Mouse (Mus musculus) liver, embryonic 14.5 days (tissue): ENCODE measurements around the gene Ankrd27. TPM values are rescaled to one million over a fixed set of nuclear protein-coding genes. Genes with fewer than 3 reads are reported as not detected.
A peak's percentile ranks its signal among the peaks of the same experiment; 100 is the strongest.

ENCODE experiments used
- ATAC-seq: fragments of 200-750 bp; cut with Nextera tagmentation; 2 replicates; pipeline ENCODE4 v1.8.0; 2017; ENCODE audit warnings: moderate number of reproducible peaks, mild to moderate bottlenecking, moderate library complexity; ENCODE audit not compliant: insufficient read depth
- DNase-seq, 3 experiments: peaks; one replicate each; pipeline ENCODE4 v3.0.0-alpha.2; 2012 to 2013; ENCODE audit warnings: low read depth in 3 of 3, low spot score in 3 of 3
- H3K27ac ChIP-seq: fragments of 300-500 bp; sonication (generic); 2 replicates; pipeline ENCODE4 v1.5.1; 2014; ENCODE audit warnings: moderate library complexity, mild to moderate bottlenecking, control low read depth, inconsistent platforms
- H3K27me3 ChIP-seq: fragments of 300-500 bp; sonication (generic); 2 replicates; pipeline ENCODE4 v1.6.1; 2014; ENCODE audit warnings: mild to moderate bottlenecking, low read length, moderate library complexity; ENCODE audit not compliant: control insufficient read depth, insufficient read depth
- H3K36me3 ChIP-seq: fragments of 300-500 bp; sonication (generic); replicated peaks from 2 replicates; pipeline ENCODE4 v1.6.1; 2014; ENCODE audit warnings: low read depth; ENCODE audit not compliant: control insufficient read depth, insufficient read depth
- H3K4me1 ChIP-seq, 2 experiments: fragments of 200-500 bp in 1 of 2; fragments of 300-500 bp in 1 of 2; sonication (generic) in 1 of 2; replicated peaks; 2 replicates each; pipeline ENCODE4 v1.6.1; 2012 to 2014; ENCODE audit warnings: antibody characterized with exemption in 1 of 2, inconsistent platforms in 1 of 2, low read length in 1 of 2; ENCODE audit not compliant: control insufficient read depth in 2 of 2, insufficient read depth in 2 of 2
- H3K4me2 ChIP-seq: fragments of 300-500 bp; sonication (generic); 2 replicates; pipeline ENCODE4 v1.6.1; 2014; ENCODE audit warnings: low read depth, mild to moderate bottlenecking, control low read depth, moderate library complexity
- H3K4me3 ChIP-seq, 2 experiments: fragments of 200-500 bp in 1 of 2; fragments of 300-500 bp in 1 of 2; sonication (generic) in 1 of 2; 2 replicates each; pipeline ENCODE4 v1.5.1; 2012 to 2014; ENCODE audit warnings: low read depth in 2 of 2, low read length in 2 of 2, mild to moderate bottlenecking in 2 of 2, control low read depth in 1 of 2, inconsistent platforms in 1 of 2, moderate library complexity in 1 of 2; ENCODE audit not compliant: insufficient read depth in 1 of 2
- H3K9ac ChIP-seq: fragments of 300-500 bp; sonication (generic); replicated peaks from 2 replicates; pipeline ENCODE4 v1.6.1; 2014; ENCODE audit warnings: mild to moderate bottlenecking, control low read depth, moderate library complexity
- H3K9me3 ChIP-seq: fragments of 300-500 bp; sonication (generic); 2 replicates; pipeline ENCODE4 v1.6.1; 2016; ENCODE audit warnings: low read length, mixed read lengths; ENCODE audit not compliant: control insufficient read depth
- CTCF ChIP-seq: IDR thresholded peaks from 2 replicates; pipeline ENCODE4 v1.5.1; 2016; ENCODE audit warnings: antibody characterized with exemption, low read depth, control low read depth
- EP300 ChIP-seq: IDR thresholded peaks from 2 replicates; pipeline ENCODE4 v1.6.1; 2016; ENCODE audit warnings: antibody characterized with exemption, low read depth
- WGBS: fragments of 180-500 bp; shearing (Covaris S2); extraction: QIAGEN DNeasy Blood & Tissue Kit; methylation state at CpG from one replicate; pipeline ENCODE4 v1.1.7; 2014; ENCODE audit not compliant: insufficient replicate concordance; 5-methylcytosine and 5-hydroxymethylcytosine counted together
- polyA plus RNA-seq, 2 experiments: library from polyadenylated mRNA; depleted of rRNA in 1 of 2; stranded (reverse) in 1 of 2; unstranded in 1 of 2; fragments of >200 nt; fragmentation: Nextera tagmentation in 1 of 2; extraction: Ambion mirVana in 1 of 2; gene quantifications; 2 replicates each; pipeline versions ENCODE4 v1.2.1 to v1.2.3; 2012 to 2014

Ankrd27 gene
- polyA plus RNA-seq, 2 experiments: 13.5 to 20.9 TPM

DNA sequence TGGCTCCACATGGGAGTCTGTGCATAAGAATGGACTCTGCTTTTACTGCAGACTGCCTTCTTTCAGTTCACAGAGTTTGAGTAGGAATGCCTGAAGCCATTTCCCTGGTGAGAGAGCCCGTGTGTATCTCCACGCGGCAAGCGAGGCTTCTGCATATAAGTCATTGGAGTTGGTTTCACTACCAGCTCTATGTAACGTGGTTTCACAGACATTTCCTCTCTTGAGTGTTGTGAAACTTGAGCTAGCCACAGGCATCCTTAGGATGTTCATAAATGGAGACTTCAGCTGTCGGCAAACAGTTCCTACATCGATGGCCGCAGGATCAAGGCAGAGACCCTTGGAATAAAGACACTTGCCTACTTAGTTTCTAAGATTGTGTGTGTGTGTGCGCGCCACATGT is 23.2 kb downstream of the Ankrd27 start:
- Histone ChIP-seq H3K9me3 (no peaks in the 10 kb centered on the region), H3K27me3 (no peaks in the 10 kb centered on the region), H3K4me3 (no peak overlapping the region), H3K36me3 (peaks cover 32% of the 10 kb centered on the region), H3K4me1 (no peaks in the 10 kb centered on the region; a peak in 1 of 4 replicates), H3K4me2 (no peak overlapping the region), H3K27ac (no peak overlapping the region), H3K9ac (no peak overlapping the region)
- TF ChIP-seq EP300 (no peak), CTCF (no peak)
- 78% methylated on average over 10 of the region's 10 CpGs for WGBS
- ATAC-seq: no peak
- no peak for DNase-seq

- H3K9me3 ChIP-seq: no peaks in the 10 kb centered on the region
- no peak overlapping the region for H3K4me2 ChIP-seq
- no peak overlapping the region for H3K9ac ChIP-seq
- DNase-seq (no peak), ATAC-seq (no peak)
- H3K27me3 ChIP-seq: no peaks in the 10 kb centered on the region
- no peak overlapping the region for H3K27ac ChIP-seq
- TF ChIP-seq CTCF: no peak
- no peak for TF ChIP-seq EP300
- H3K4me1 ChIP-seq: no peaks in the 10 kb centered on the region
- peaks cover 27% of the 10 kb centered on the region for H3K36me3 ChIP-seq
- no peak overlapping the region for H3K4me3 ChIP-seq
- WGBS: 79% methylated on average over 4 of the region's 4 CpGs
Measured at GRCm38 (mm10) chr7:35617513-35617912, 31.5 kb downstream of the Ankrd27 start.

DNA sequence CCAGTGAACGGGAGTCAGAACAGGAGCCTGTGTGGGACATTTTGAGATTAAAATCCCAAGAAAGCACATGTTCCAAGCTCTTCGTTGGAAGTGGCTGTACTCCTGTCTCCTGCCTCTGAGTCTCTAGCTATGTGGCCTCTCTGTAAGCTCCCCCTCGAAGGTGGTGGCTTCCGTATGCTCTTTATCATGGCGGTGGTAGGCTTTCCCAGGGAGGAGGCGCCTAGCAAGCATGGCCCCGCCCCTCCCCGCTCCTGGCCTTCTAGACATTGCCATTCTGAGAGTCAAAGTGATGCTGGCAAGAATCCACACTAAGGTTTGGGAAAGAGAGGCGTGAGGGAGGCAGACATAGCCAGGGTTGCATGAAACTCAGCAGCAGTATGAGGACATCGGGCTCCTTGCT is 36.6 kb downstream of the Ankrd27 start:
- H3K4me3 ChIP-seq: no peak overlapping the region
- H3K9me3 ChIP-seq: no peaks in the 10 kb centered on the region
- no peak overlapping the region for H3K9ac ChIP-seq
- H3K4me2 ChIP-seq: no peak overlapping the region
- no peak overlapping the region for H3K27ac ChIP-seq
- DNase-seq: no peak
- H3K4me1 ChIP-seq: no peaks in the 10 kb centered on the region
- peaks cover 30% of the 10 kb centered on the region for H3K36me3 ChIP-seq
- WGBS: 81% methylated on average over 10 of the region's 10 CpGs
- TF ChIP-seq CTCF (no peak), EP300 (no peak)
- H3K27me3 ChIP-seq: no peaks in the 10 kb centered on the region
- no peak for ATAC-seq

DNA sequence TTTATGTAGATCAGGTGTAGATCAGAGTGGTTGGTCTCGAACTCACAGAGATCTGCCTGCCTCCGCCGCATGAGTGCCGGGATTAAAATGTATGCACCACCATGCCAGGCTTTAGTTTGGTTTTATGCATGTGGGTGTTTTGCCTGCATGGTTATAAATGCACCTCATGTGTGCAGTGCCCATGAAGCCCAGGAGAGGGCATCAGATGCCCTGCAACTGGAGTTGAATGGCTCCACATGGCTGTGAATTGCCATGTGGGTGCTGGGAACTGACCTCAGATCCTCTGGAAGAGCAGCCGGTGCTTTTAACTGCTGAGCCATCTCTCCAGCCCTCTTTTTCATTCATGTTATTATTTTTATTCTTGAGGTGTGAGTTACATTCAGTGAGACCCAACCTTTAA is 40.0 kb downstream of the Ankrd27 start:
- WGBS: 87% methylated on average over 5 of the region's 5 CpGs
- no peak for ATAC-seq
- H3K27me3 ChIP-seq: no peaks in the 10 kb centered on the region
- no peaks in the 10 kb centered on the region for H3K4me1 ChIP-seq
- no peak overlapping the region for H3K4me2 ChIP-seq
- no peak overlapping the region for H3K27ac ChIP-seq
- TF ChIP-seq EP300: no peak
- peak; percentile 44 for TF ChIP-seq CTCF
- no peak overlapping the region for H3K9ac ChIP-seq
- H3K36me3 ChIP-seq: peaks cover 27% of the 10 kb centered on the region
- no peaks in the 10 kb centered on the region for H3K9me3 ChIP-seq
- H3K4me3 ChIP-seq: no peak overlapping the region
- DNase-seq: no peak

DNA sequence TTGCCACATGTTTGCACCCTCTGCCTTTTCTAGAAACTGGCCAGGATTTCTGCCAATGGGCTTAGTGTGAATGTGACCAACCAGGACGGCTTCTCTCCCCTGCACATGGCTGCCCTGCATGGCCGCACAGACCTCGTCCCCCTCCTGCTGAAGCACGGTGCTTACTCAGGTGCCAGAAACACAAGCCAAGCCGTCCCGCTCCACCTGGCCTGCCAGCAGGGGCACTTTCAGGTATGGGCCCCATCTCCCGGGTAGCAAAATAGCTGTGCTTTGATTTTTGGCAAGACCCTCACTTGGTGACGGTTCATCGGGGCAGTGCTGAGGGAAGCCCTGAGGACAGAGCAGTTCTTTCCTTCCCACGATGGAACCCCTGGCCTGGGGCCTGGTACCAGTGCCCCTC is 41.3 kb downstream of the Ankrd27 start:
- no peak overlapping the region for H3K9ac ChIP-seq
- H3K9me3 ChIP-seq: no peaks in the 10 kb centered on the region
- no peaks in the 10 kb centered on the region for H3K4me1 ChIP-seq
- TF ChIP-seq EP300 (no peak), CTCF (no peak)
- H3K4me3 ChIP-seq: no peak overlapping the region
- ATAC-seq: no peak
- no peak overlapping the region for H3K27ac ChIP-seq
- DNase-seq: no peak
- H3K27me3 ChIP-seq: no peaks in the 10 kb centered on the region
- H3K36me3 ChIP-seq: peaks cover 27% of the 10 kb centered on the region
- no peak overlapping the region for H3K4me2 ChIP-seq
- 89% methylated on average over 10 of the region's 10 CpGs for WGBS
